Mouse (Mus musculus) ES-Bruce4 (cell line): Measurements from ENCODE around the gene 1700001L19Rik. TPM values are rescaled to one million over a fixed set of nuclear protein-coding genes. Genes with fewer than 3 reads are reported as not detected.

Experiments used
- H3K27ac ChIP-seq: 2 replicates; pipeline ENCODE4 v1.5.1; 2012; ENCODE audit warnings: low read length, inconsistent platforms; ENCODE audit not compliant: insufficient read depth
- H3K27me3 ChIP-seq: 2 replicates; pipeline ENCODE4 v1.6.1; 2012; ENCODE audit warnings: mild to moderate bottlenecking, low read length, inconsistent platforms; ENCODE audit not compliant: control insufficient read depth, poor library complexity, insufficient read depth, severe bottlenecking
- H3K36me3 ChIP-seq: 2 replicates; pipeline ENCODE4 v1.6.1; 2012; ENCODE audit warnings: inconsistent platforms, mild to moderate bottlenecking, low read length, moderate library complexity; ENCODE audit not compliant: control insufficient read depth, poor library complexity, insufficient read depth, severe bottlenecking
- H3K4me1 ChIP-seq: one replicate; pipeline ENCODE4 v1.8.1; 2011; ENCODE audit warnings: low read length; ENCODE audit not compliant: control insufficient read depth, insufficient read depth
- H3K4me3 ChIP-seq: 2 replicates; pipeline ENCODE4 v1.5.1; 2011; ENCODE audit warnings: low read depth, mild to moderate bottlenecking, low read length
- H3K9ac ChIP-seq: 2 replicates; pipeline ENCODE4 v1.6.1; 2012; ENCODE audit warnings: low read depth, mild to moderate bottlenecking, inconsistent platforms; ENCODE audit not compliant: poor library complexity, severe bottlenecking
- H3K9me3 ChIP-seq: replicated peaks from 2 replicates; pipeline ENCODE4 v1.6.1; 2012; ENCODE audit warnings: mild to moderate bottlenecking, low read length, inconsistent platforms; ENCODE audit not compliant: control insufficient read depth, poor library complexity, insufficient read depth, severe bottlenecking
- CTCF ChIP-seq: IDR thresholded peaks from one replicate; pipeline ENCODE4 v1.8.1; 2011; ENCODE audit warnings: low read depth, low read length
- EP300 ChIP-seq: IDR thresholded peaks from 2 replicates; pipeline ENCODE4 v1.6.1; 2011; ENCODE audit warnings: low read depth, low read length; ENCODE audit not compliant: insufficient read depth
- POLR2A ChIP-seq: IDR thresholded peaks from one replicate; pipeline ENCODE4 v1.8.1; 2011; ENCODE audit warnings: low read length; ENCODE audit not compliant: insufficient read depth
- polyA plus RNA-seq: library from polyadenylated mRNA; stranded (reverse); fragments of >200 nt; gene quantifications from 2 replicates; pipeline ENCODE4 v1.2.4, GENCODE M21; 2011; ENCODE audit warnings: low read depth; ENCODE audit not compliant: missing spikeins, insufficient read depth, insufficient read length

1700001L19Rik gene
- polyA plus RNA-seq, 1 experiment, result not detected

- no peak overlapping the region for H3K27ac ChIP-seq
- H3K4me1 ChIP-seq, result peaks cover 3% of the 10 kb centered on the region
- no peaks in the 10 kb centered on the region for H3K27me3 ChIP-seq
- no peak for TF ChIP-seq POLR2A
- no peak for TF ChIP-seq EP300
- TF ChIP-seq CTCF, result no peak
- H3K4me3 ChIP-seq, result no peak overlapping the region
- no peaks in the 10 kb centered on the region; the same call in 1 of the 2 replicates for H3K9me3 ChIP-seq
- no peaks in the 10 kb centered on the region for H3K36me3 ChIP-seq
- H3K9ac ChIP-seq, result no peak overlapping the region
These were observed 45.6 kb downstream of the 1700001L19Rik start for GRCm38 (mm10) chr13:68642786-68643185.

Other genes with a start within 250 kb of the 1700001L19Rik start
- 28.3 and 35.3 TPM in 2 replicates for gene Mtrr, start 15.3 kb upstream of the 1700001L19Rik start, polyA plus RNA-seq
- gene Fastkd3, start 15.2 kb upstream of the 1700001L19Rik start, polyA plus RNA-seq, result 29.4 and 36.9 TPM in 2 replicates